Mouse (Mus musculus) right cerebral cortex, postnatal 25 days (tissue): ENCODE data around the gene Nt5c2.
"Not testable (repeated sequence)": the region's sequence is repeated elsewhere in the genome, so short reads cannot be mapped to it uniquely, and the experiment has no call there.

Experiments used
- DNase-seq: peaks from one replicate; pipeline ENCODE4 v3.0.0; 2022

Nt5c2 gene

GRCm38 (mm10) chr19:47015965-47016364 lies 1.0 kb upstream of the Nt5c2 start:
- DNase-seq = no peak

GRCm38 (mm10) chr19:47015396-47015795 lies 443 bp upstream of the Nt5c2 start:
- DNase-seq = no peak

- no peak for DNase-seq
Observed at GRCm38 (mm10) chr19:47014159-47014446, 850 bp downstream of the Nt5c2 start.

GRCm38 (mm10) chr19:47013340-47014158 lies 1.4 kb downstream of the Nt5c2 start:
- DNase-seq = no peak

- no peak for DNase-seq
Observed at GRCm38 (mm10) chr19:47012521-47013130, 2.3 kb downstream of the Nt5c2 start.

- DNase-seq = no peak
Observed at GRCm38 (mm10) chr19:47009943-47010342, 5.0 kb downstream of the Nt5c2 start.

GRCm38 (mm10) chr19:47009420-47009819 lies 5.5 kb downstream of the Nt5c2 start:
- DNase-seq = no peak

GRCm38 (mm10) chr19:47006321-47006720 lies 8.6 kb downstream of the Nt5c2 start:
- no peak for DNase-seq

- no peak for DNase-seq
Observed at GRCm38 (mm10) chr19:47005873-47006272, 9.1 kb downstream of the Nt5c2 start.

- no peak for DNase-seq
Observed at GRCm38 (mm10) chr19:47003742-47004511, 11.0 kb downstream of the Nt5c2 start.

GRCm38 (mm10) chr19:47000357-47000756 lies 14.6 kb downstream of the Nt5c2 start:
- not testable (repeated sequence) for DNase-seq

GRCm38 (mm10) chr19:46999753-47000152 lies 15.2 kb downstream of the Nt5c2 start:
- no peak for DNase-seq

- no peak for DNase-seq
Observed at GRCm38 (mm10) chr19:46998953-46999352, 16.0 kb downstream of the Nt5c2 start.

GRCm38 (mm10) chr19:46998168-46998870 lies 16.6 kb downstream of the Nt5c2 start:
- DNase-seq = no peak

GRCm38 (mm10) chr19:46996095-46996494 lies 18.9 kb downstream of the Nt5c2 start:
- no peak for DNase-seq

- DNase-seq = not testable (repeated sequence)
Observed at GRCm38 (mm10) chr19:46992329-46992728, 22.6 kb downstream of the Nt5c2 start.

GRCm38 (mm10) chr19:46991145-46991544 lies 23.8 kb downstream of the Nt5c2 start:
- peak; percentile 74 for DNase-seq

- DNase-seq = not testable (repeated sequence)
Observed at GRCm38 (mm10) chr19:46990625-46991024, 24.3 kb downstream of the Nt5c2 start.

- no peak for DNase-seq
Observed at GRCm38 (mm10) chr19:46990153-46990518, 24.8 kb downstream of the Nt5c2 start.

- no peak for DNase-seq
Observed at GRCm38 (mm10) chr19:46989479-46990152, 25.3 kb downstream of the Nt5c2 start.

- no peak for DNase-seq
Observed at GRCm38 (mm10) chr19:46988231-46989087, 26.5 kb downstream of the Nt5c2 start.

GRCm38 (mm10) chr19:46987646-46988045 lies 27.3 kb downstream of the Nt5c2 start:
- DNase-seq = no peak
